Mouse (Mus musculus) splenic B cell, adult 2 months (primary cell): ENCODE results near the gene Rpgrip1l.

Experiments
- DNase-seq: peaks from one replicate; pipeline ENCODE4 v3.0.0-alpha.2; 2011; ENCODE audit warnings: low read depth, low spot score
- H3K27me3 ChIP-seq: 2 replicates; pipeline ENCODE4 v1.6.1; 2012; ENCODE audit warnings: mild to moderate bottlenecking, low read length, moderate library complexity, mixed read lengths; ENCODE audit not compliant: control insufficient read depth, poor library complexity, insufficient read depth, severe bottlenecking
- H3K36me3 ChIP-seq: 2 replicates; pipeline ENCODE4 v1.6.1; 2012; ENCODE audit warnings: mild to moderate bottlenecking, low read length, moderate library complexity, mixed read lengths; ENCODE audit not compliant: control insufficient read depth, poor library complexity, insufficient read depth, severe bottlenecking

Rpgrip1l gene

GRCm38 (mm10) chr8:91347146-91347545, 34.1 kb upstream of the Rpgrip1l start:
- H3K36me3 ChIP-seq, result no peaks in the 10 kb centered on the region
- no peak for DNase-seq
- H3K27me3 ChIP-seq, result no peaks in the 10 kb centered on the region

- no peak for DNase-seq
- no peaks in the 10 kb centered on the region for H3K27me3 ChIP-seq
Observed at GRCm38 (mm10) chr8:91344659-91345058, 31.6 kb upstream of the Rpgrip1l start.

GRCm38 (mm10) chr8:91342798-91343197, 29.7 kb upstream of the Rpgrip1l start:
- no peak for DNase-seq
- no peaks in the 10 kb centered on the region; the same call in 1 of the 2 replicates for H3K36me3 ChIP-seq
- H3K27me3 ChIP-seq, result no peaks in the 10 kb centered on the region

More at GRCm38 (mm10) chr8:91344659-91345058, 31.6 kb upstream of the Rpgrip1l start:
- H3K36me3 ChIP-seq, result no peaks in the 10 kb centered on the region

GRCm38 (mm10) chr8:91342196-91342595, 29.1 kb upstream of the Rpgrip1l start:
- DNase-seq, result no peak
- Histone ChIP-seq H3K27me3 (no peaks in the 10 kb centered on the region), H3K36me3 (no peaks in the 10 kb centered on the region; the same call in 1 of the 2 replicates)

- no peak for DNase-seq
- H3K36me3 ChIP-seq, result no peaks in the 10 kb centered on the region; the same call in 1 of the 2 replicates
- H3K27me3 ChIP-seq, result no peaks in the 10 kb centered on the region
Observed at GRCm38 (mm10) chr8:91340746-91341145, 27.7 kb upstream of the Rpgrip1l start.

GRCm38 (mm10) chr8:91339651-91340050, 26.6 kb upstream of the Rpgrip1l start:
- Histone ChIP-seq H3K27me3 (no peaks in the 10 kb centered on the region), H3K36me3 (peaks cover 1% of the 10 kb centered on the region; the same call in 1 of the 2 replicates)
- DNase-seq, result no peak

GRCm38 (mm10) chr8:91338389-91339154, 25.5 kb upstream of the Rpgrip1l start:
- DNase-seq, result no peak
- Histone ChIP-seq H3K36me3 (peaks cover 1% of the 10 kb centered on the region; the same call in 1 of the 2 replicates), H3K27me3 (no peaks in the 10 kb centered on the region)

- no peak for DNase-seq
- no peaks in the 10 kb centered on the region for H3K27me3 ChIP-seq
- no peaks in the 10 kb centered on the region for H3K36me3 ChIP-seq
Observed at GRCm38 (mm10) chr8:91329461-91329850, 16.4 kb upstream of the Rpgrip1l start.

GRCm38 (mm10) chr8:91329056-91329455, 16.0 kb upstream of the Rpgrip1l start:
- no peak for DNase-seq
- no peaks in the 10 kb centered on the region for H3K27me3 ChIP-seq
- no peaks in the 10 kb centered on the region for H3K36me3 ChIP-seq

- H3K27me3 ChIP-seq, result no peaks in the 10 kb centered on the region
Observed at GRCm38 (mm10) chr8:91327471-91328205, 14.6 kb upstream of the Rpgrip1l start.

GRCm38 (mm10) chr8:91326946-91327345, 13.9 kb upstream of the Rpgrip1l start:
- no peaks in the 10 kb centered on the region for H3K27me3 ChIP-seq
- DNase-seq, result no peak
- no peaks in the 10 kb centered on the region for H3K36me3 ChIP-seq

More at GRCm38 (mm10) chr8:91327471-91328205, 14.6 kb upstream of the Rpgrip1l start:
- no peak for DNase-seq
- H3K36me3 ChIP-seq, result no peaks in the 10 kb centered on the region

GRCm38 (mm10) chr8:91326018-91326417, 13.0 kb upstream of the Rpgrip1l start:
- no peaks in the 10 kb centered on the region for H3K27me3 ChIP-seq
- no peak for DNase-seq
- H3K36me3 ChIP-seq, result no peaks in the 10 kb centered on the region

GRCm38 (mm10) chr8:91324916-91325315, 11.9 kb upstream of the Rpgrip1l start:
- DNase-seq, result no peak
- H3K36me3 ChIP-seq, result no peaks in the 10 kb centered on the region; the same call in 1 of the 2 replicates
- no peaks in the 10 kb centered on the region for H3K27me3 ChIP-seq

GRCm38 (mm10) chr8:91324271-91324670, 11.2 kb upstream of the Rpgrip1l start:
- no peak for DNase-seq
- H3K27me3 ChIP-seq, result no peaks in the 10 kb centered on the region
- H3K36me3 ChIP-seq, result no peaks in the 10 kb centered on the region; the same call in 1 of the 2 replicates

GRCm38 (mm10) chr8:91323511-91323910, 10.4 kb upstream of the Rpgrip1l start:
- DNase-seq, result no peak
- no peaks in the 10 kb centered on the region; the same call in 1 of the 2 replicates for H3K36me3 ChIP-seq
- no peaks in the 10 kb centered on the region for H3K27me3 ChIP-seq
